Mouse (Mus musculus) ES-E14 (cell line): ENCODE results near the gene H6pd.

ENCODE experiments used
- CHD2 ChIP-seq: IDR thresholded peaks from 2 replicates; pipeline ENCODE4 v1.6.1; 2014; ENCODE audit warnings: mild to moderate bottlenecking, low read depth, low read length, inconsistent platforms
- MAFK ChIP-seq: IDR thresholded peaks from 2 replicates; pipeline ENCODE4 v1.6.1; 2014; ENCODE audit warnings: mild to moderate bottlenecking, low read depth, low read length, inconsistent platforms; ENCODE audit not compliant: insufficient read depth

DNA sequence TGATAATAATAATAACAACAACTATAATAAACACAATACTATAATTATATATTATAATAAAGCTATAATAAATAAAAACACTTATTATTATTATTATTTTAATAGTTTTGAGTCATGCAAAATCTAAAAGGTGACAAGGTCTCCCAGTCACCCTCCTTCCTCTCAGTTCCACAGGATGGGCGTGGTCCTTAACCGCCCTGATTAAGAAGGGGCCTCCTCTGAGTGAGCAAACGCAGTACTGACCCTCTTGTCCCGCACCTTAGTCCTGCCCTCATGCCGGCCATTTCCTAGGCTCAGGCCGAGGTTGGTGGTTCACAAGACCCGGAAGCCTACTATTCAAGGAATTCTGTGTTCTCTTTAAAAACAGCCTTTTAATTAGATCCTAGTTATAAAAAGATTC, 14.7 kb upstream of the H6pd start:
- TF ChIP-seq CHD2 (no peak), MAFK (no peak)
